Mouse (Mus musculus): ENCODE measurements around the gene Adamts1. TPM values are rescaled to one million over a fixed set of nuclear protein-coding genes. Genes with fewer than 3 reads are reported as not detected.

Gene Adamts1
- total and polyA plus RNA-seq, 3 experiments: 0.11 TPM; not detected in 2

DNA sequence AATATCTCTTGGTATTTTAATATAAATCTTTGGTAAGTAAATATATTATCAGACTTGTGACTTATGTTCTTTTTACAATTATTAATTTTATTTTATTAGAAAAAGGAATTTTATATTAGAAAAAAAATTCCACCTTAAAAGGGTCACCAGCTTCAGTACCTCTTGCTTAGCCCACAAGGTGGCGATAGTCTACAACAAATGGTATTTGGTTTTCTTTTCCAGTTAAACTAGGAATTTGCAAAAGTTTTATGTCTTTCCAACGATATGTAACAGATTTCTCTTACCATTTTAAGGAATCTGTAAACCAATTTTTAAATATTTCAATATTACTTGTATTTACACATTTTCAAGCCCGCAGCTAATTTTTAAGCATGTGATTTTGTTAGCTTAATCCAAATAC, 4.2 kb upstream of the Adamts1 start:
- H3K4me1 ChIP-seq (ENCODE audit: insufficient read depth, low read depth, low read length): no peaks in the 10 kb centered on the region
- TF ChIP-seq POLR2AphosphoS5 (IDR thresholded peaks at IDR 0.05; ENCODE audit: insufficient replicate concordance, low read depth, low read length): no peak
- no peak for TF ChIP-seq CTCF (IDR thresholded peaks at IDR 0.05; ENCODE audit: low read depth, low read length)
- ATAC-seq (ENCODE audit: extremely low read depth, insufficient number of reproducible peaks, low FRiP score, poor library complexity, severe bottlenecking) (no peak), DNase-seq (ENCODE audit: low spot score) (no peak)
- peaks cover 10% of the 10 kb centered on the region for H3K9me3 ChIP-seq (replicated peaks)
- peaks cover 14% of the 10 kb centered on the region; the same call in 1 of the 2 replicates for H3K27me3 ChIP-seq (ENCODE audit: insufficient read depth, low read length)
- H3K4me3 ChIP-seq (ENCODE audit: low read depth, low read length): no peak overlapping the region
- no peaks in the 10 kb centered on the region for H3K36me3 ChIP-seq (replicated peaks)

DNA sequence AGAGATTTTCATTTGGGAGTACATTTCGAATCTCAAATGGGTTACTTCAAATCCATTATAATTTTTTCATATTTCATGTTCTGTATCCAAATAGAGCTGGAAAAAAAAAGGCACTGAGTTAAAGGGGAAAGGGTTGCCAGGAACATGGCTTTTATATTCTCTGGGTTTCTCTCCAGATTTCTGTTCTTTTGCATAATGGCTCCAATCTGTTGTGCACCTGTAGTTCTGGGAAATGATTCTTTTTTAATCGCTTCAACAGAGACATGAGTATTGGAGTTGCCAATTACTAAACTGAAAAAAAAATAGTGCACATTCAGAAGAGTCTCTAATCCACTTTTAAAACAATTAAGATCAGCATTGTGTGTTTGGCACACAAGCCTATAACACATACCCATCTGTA, 2.7 kb upstream of the Adamts1 start:
- H3K4me3 ChIP-seq (ENCODE audit: low read depth, low read length): no peak overlapping the region
- ATAC-seq (ENCODE audit: extremely low read depth, insufficient number of reproducible peaks, low FRiP score, poor library complexity, severe bottlenecking) (no peak), DNase-seq (ENCODE audit: low spot score) (no peak)
- no peaks in the 10 kb centered on the region for H3K36me3 ChIP-seq (replicated peaks)
- peaks cover 22% of the 10 kb centered on the region; the same call in 1 of the 2 replicates for H3K27me3 ChIP-seq (ENCODE audit: insufficient read depth, low read length)
- peaks cover 23% of the 10 kb centered on the region for H3K9me3 ChIP-seq (replicated peaks)
- TF ChIP-seq GATA2 (IDR thresholded peaks at IDR 0.05; ENCODE audit: borderline replicate concordance, low read depth, low read length) (no peak), GATA1 (IDR thresholded peaks at IDR 0.05; ENCODE audit: borderline replicate concordance, low read length) (no peak), POLR2AphosphoS5 (IDR thresholded peaks at IDR 0.05; ENCODE audit: insufficient replicate concordance, low read depth, low read length) (no peak), CTCF (IDR thresholded peaks at IDR 0.05; ENCODE audit: low read depth, low read length) (no peak), TAL1 (conservative IDR thresholded peaks at IDR 0.05; ENCODE audit: low read depth, low read length) (no peak)
- H3K4me1 ChIP-seq (ENCODE audit: insufficient read depth, low read depth, low read length): peaks cover 3% of the 10 kb centered on the region; the same call in 1 of the 2 replicates

DNA sequence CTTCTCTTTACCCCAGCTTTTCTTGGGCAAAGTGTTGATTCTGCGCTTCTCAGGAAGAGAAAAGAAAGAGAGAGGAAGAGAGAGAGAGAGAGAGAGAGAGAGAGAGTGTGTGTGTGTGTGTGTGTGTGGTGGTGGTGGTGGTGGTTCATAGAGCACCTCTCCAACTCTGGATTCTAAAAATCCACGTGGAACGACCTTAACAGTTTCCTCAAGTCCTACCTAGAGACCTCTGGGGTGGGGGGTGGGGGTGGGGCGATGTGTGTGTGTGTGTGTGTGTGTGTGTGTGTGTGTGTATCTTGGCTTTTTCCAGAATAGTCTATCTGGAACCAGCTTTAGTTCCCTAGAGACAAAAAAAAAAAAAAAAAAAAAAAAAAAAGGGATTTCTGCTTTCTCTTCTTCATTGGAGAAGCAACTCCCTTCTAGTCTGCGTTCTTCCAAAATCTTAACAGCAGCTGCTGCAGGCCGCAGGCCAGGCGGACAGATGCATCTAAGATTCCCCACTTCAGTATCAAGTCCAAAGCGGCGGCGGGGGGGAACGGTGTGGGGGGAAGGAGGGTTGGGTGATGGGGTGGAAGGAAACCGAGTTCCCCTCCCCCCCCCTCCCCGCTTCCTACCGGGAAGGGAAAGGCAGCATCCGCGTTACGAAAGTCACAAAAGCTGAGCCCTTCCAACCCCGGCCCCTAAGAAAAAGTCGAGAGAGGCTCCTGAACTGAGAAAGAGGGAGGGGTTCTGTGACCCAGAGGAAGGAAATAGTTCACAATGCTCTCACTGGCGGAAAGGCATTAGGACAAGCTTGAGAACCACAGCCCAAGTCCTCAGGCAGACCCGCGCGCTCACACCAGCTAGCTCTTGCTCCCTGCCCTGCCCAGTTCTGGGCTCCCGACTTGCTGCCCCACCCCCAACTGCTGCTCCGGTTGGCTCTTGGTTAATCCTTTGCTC, 969 bp upstream of the Adamts1 start:
- Histone ChIP-seq H3K4me3 (ENCODE audit: low read depth, low read length) (no peak overlapping the region; the same call in 1 of the 2 replicates), H3K27me3 (ENCODE audit: insufficient read depth, low read length) (peaks cover 24% of the 10 kb centered on the region; the same call in 1 of the 2 replicates), H3K9me3 (replicated peaks) (peaks cover 24% of the 10 kb centered on the region), H3K4me1 (ENCODE audit: insufficient read depth, low read depth, low read length) (peaks cover 3% of the 10 kb centered on the region; the same call in 1 of the 2 replicates), H3K36me3 (replicated peaks) (no peaks in the 10 kb centered on the region)
- DNase-seq (ENCODE audit: low spot score) (no peak), ATAC-seq (ENCODE audit: extremely low read depth, insufficient number of reproducible peaks, low FRiP score, poor library complexity, severe bottlenecking) (no peak)
- no peak for TF ChIP-seq GATA2 (IDR thresholded peaks at IDR 0.05; ENCODE audit: borderline replicate concordance, low read depth, low read length)
- TF ChIP-seq CTCF (IDR thresholded peaks at IDR 0.05; ENCODE audit: low read depth, low read length): no peak
- TF ChIP-seq POLR2AphosphoS5 (IDR thresholded peaks at IDR 0.05; ENCODE audit: insufficient replicate concordance, low read depth, low read length): no peak
- no peak for TF ChIP-seq TAL1 (conservative IDR thresholded peaks at IDR 0.05; ENCODE audit: low read depth, low read length)
- TF ChIP-seq GATA1 (IDR thresholded peaks at IDR 0.05; ENCODE audit: borderline replicate concordance, low read length): no peak

- H3K4me3 ChIP-seq (ENCODE audit: low read depth, low read length): peak overlapping the region; percentile 16; the same call in 1 of the 2 replicates
- H3K4me1 ChIP-seq (ENCODE audit: insufficient read depth, low read depth, low read length): peaks cover 3% of the 10 kb centered on the region; the same call in 1 of the 2 replicates
- ATAC-seq (ENCODE audit: extremely low read depth, insufficient number of reproducible peaks, low FRiP score, poor library complexity, severe bottlenecking): no peak
- H3K27me3 ChIP-seq (ENCODE audit: insufficient read depth, low read length): peaks cover 24% of the 10 kb centered on the region; the same call in 1 of the 2 replicates
- H3K36me3 ChIP-seq (replicated peaks): no peaks in the 10 kb centered on the region
- no peak for DNase-seq (ENCODE audit: low spot score)
- no peak for TF ChIP-seq GATA1 (IDR thresholded peaks at IDR 0.05; ENCODE audit: borderline replicate concordance, low read length)
- no peak for TF ChIP-seq GATA2 (IDR thresholded peaks at IDR 0.05; ENCODE audit: borderline replicate concordance, low read depth, low read length)
- no peak for TF ChIP-seq POLR2AphosphoS5 (IDR thresholded peaks at IDR 0.05; ENCODE audit: insufficient replicate concordance, low read depth, low read length)
- TF ChIP-seq TAL1 (conservative IDR thresholded peaks at IDR 0.05; ENCODE audit: low read depth, low read length): no peak
- TF ChIP-seq CTCF (IDR thresholded peaks at IDR 0.05; ENCODE audit: low read depth, low read length): no peak
- peaks cover 29% of the 10 kb centered on the region for H3K9me3 ChIP-seq (replicated peaks)
Measured at GRCm38 (mm10) chr16:85801971-85802811, 722 bp downstream of the Adamts1 start.

- no peak overlapping the region for H3K4me3 ChIP-seq (ENCODE audit: low read depth, low read length)
- peaks cover 3% of the 10 kb centered on the region; the same call in 1 of the 2 replicates for H3K4me1 ChIP-seq (ENCODE audit: insufficient read depth, low read depth, low read length)
- peaks cover 29% of the 10 kb centered on the region for H3K9me3 ChIP-seq (replicated peaks)
- no peak for DNase-seq (ENCODE audit: low spot score)
- ATAC-seq (ENCODE audit: extremely low read depth, insufficient number of reproducible peaks, low FRiP score, poor library complexity, severe bottlenecking): no peak; the same call in 1 of the 2 replicates
- peaks cover 24% of the 10 kb centered on the region; the same call in 1 of the 2 replicates for H3K27me3 ChIP-seq (ENCODE audit: insufficient read depth, low read length)
- H3K36me3 ChIP-seq (replicated peaks): no peaks in the 10 kb centered on the region
- TF ChIP-seq GATA1 (IDR thresholded peaks at IDR 0.05; ENCODE audit: borderline replicate concordance, low read length): no peak
- TF ChIP-seq GATA2 (IDR thresholded peaks at IDR 0.05; ENCODE audit: borderline replicate concordance, low read depth, low read length): no peak
- no peak for TF ChIP-seq TAL1 (conservative IDR thresholded peaks at IDR 0.05; ENCODE audit: low read depth, low read length)
- no peak for TF ChIP-seq POLR2AphosphoS5 (IDR thresholded peaks at IDR 0.05; ENCODE audit: insufficient replicate concordance, low read depth, low read length)
- TF ChIP-seq CTCF (IDR thresholded peaks at IDR 0.05; ENCODE audit: low read depth, low read length): no peak
Measured at GRCm38 (mm10) chr16:85801252-85801651, 1.7 kb downstream of the Adamts1 start.

Data from G1E (cell line).